ENCODE assay signal across 9 mouse cellular contexts in genomic region chr5:149428810-149429255, GRCm38 (mm10). TPM values are rescaled to one million over a fixed set of nuclear protein-coding genes. Genes with fewer than 3 reads are reported as not detected.
DNase-seq lines count a peak whose midpoint lies in the region; ATAC-seq lines count a peak whose summit lies in the region.
"Had no signal": no experiment of that assay in that cellular context is flagged by ENCODE, and none has a peak within 500 bp of the region (broad histone marks: within the 10 kb centered on the region; RNA-seq: fewer than 3 reads in every experiment).

No protein-coding gene starts in this region.

- H3K27ac ChIP-seq in embryonic facial prominence, embryonic 12.5 days = peak overlapping the region; percentile 87
- peak overlapping the region; percentile 61 for H3K27ac ChIP-seq in heart, embryonic 15.5 days
- H3K27ac ChIP-seq in kidney, embryonic 14.5 days (ENCODE audit: low read depth, low read length) = no peak overlapping the region

- no peak overlapping the region for H3K9ac ChIP-seq in embryonic facial prominence, embryonic 12.5 days
- H3K9ac ChIP-seq in heart, embryonic 15.5 days = no peak overlapping the region
- no peak overlapping the region for H3K9ac ChIP-seq in kidney, embryonic 14.5 days (ENCODE audit: low read depth, low read length)

- no peak overlapping the region for H3K4me3 ChIP-seq in embryonic facial prominence, embryonic 12.5 days
- no peak overlapping the region for H3K4me3 ChIP-seq in heart, embryonic 15.5 days
- H3K4me3 ChIP-seq in kidney, embryonic 14.5 days (ENCODE audit: low read length) = no peak overlapping the region

- ATAC-seq in embryonic facial prominence, embryonic 12.5 days (ENCODE audit: insufficient number of reproducible peaks, insufficient read depth, low FRiP score, low TSS enrichment) = 0 out of 2 replicates have a peak, but pooled peaks have one; percentile 44
- peak; percentile 65; the same call in 1 of the 2 replicates for ATAC-seq in heart, embryonic 15.5 days (replicated peaks; ENCODE audit: insufficient number of reproducible peaks, insufficient read depth, low FRiP score, low read depth)
- peak; percentile 60; the same call in 1 of the 2 replicates for ATAC-seq in kidney, embryonic 14.5 days (ENCODE audit: low FRiP score, low TSS enrichment)
- ATAC-seq: Patski had no signal

- H3K9me3 ChIP-seq in embryonic facial prominence, embryonic 12.5 days = no peaks in the 10 kb centered on the region
- H3K9me3 ChIP-seq in heart, embryonic 15.5 days (replicated peaks) = no peaks in the 10 kb centered on the region
- no peaks in the 10 kb centered on the region for H3K9me3 ChIP-seq in kidney, embryonic 14.5 days (ENCODE audit: control insufficient read depth, low read length)

- peak; percentile 47 for DNase-seq in right cerebral cortex, postnatal 4 days
- no peak for DNase-seq in right cerebral cortex, postnatal 25 days
- DNase-seq in lung, postnatal 14 days = peak; percentile 81
- DNase-seq in retina, postnatal 7 days (ENCODE audit: low read depth, low spot score) = peak; percentile 33
- no peak for DNase-seq in Muller cell, postnatal 12 days (ENCODE audit: inconsistent ontology term)

- H3K4me1 ChIP-seq in embryonic facial prominence, embryonic 12.5 days = peaks cover 15% of the 10 kb centered on the region
- H3K4me1 ChIP-seq in heart, embryonic 15.5 days (replicated peaks) = peaks cover 12% of the 10 kb centered on the region
- H3K4me1 ChIP-seq in kidney, embryonic 14.5 days (ENCODE audit: control insufficient read depth, insufficient read depth, low read length) = peaks cover 10% of the 10 kb centered on the region

- 41% methylated on average over 2 of the region's 2 CpGs for WGBS in embryonic facial prominence, embryonic 12.5 days
- WGBS in heart, embryonic 15.5 days = 30% methylated on average over 2 of the region's 2 CpGs
- 52% methylated on average over 2 of the region's 2 CpGs for WGBS in kidney, embryonic 14.5 days

- no peaks in the 10 kb centered on the region for H3K36me3 ChIP-seq in embryonic facial prominence, embryonic 12.5 days
- no peaks in the 10 kb centered on the region for H3K36me3 ChIP-seq in heart, embryonic 15.5 days
- no peaks in the 10 kb centered on the region for H3K36me3 ChIP-seq in kidney, embryonic 14.5 days (ENCODE audit: control insufficient read depth, insufficient read depth, low read length)

- no peak overlapping the region for H3K4me2 ChIP-seq in embryonic facial prominence, embryonic 12.5 days (replicated peaks)
- H3K4me2 ChIP-seq in heart, embryonic 15.5 days = 0 out of 2 replicates have a peak overlapping the region, but pooled peaks have one; percentile 38
- no peak overlapping the region for H3K4me2 ChIP-seq in kidney, embryonic 14.5 days (replicated peaks; ENCODE audit: low read depth, low read length)

- H3K27me3 ChIP-seq in embryonic facial prominence, embryonic 12.5 days = no peaks in the 10 kb centered on the region
- H3K27me3 ChIP-seq in heart, embryonic 15.5 days = no peaks in the 10 kb centered on the region
- H3K27me3 ChIP-seq in kidney, embryonic 14.5 days (ENCODE audit: control insufficient read depth, insufficient read depth, low read length) = no peaks in the 10 kb centered on the region
- H3K27me3 ChIP-seq: Patski had no signal

RNA-seq across cellular contexts. Expression of gene Tex26, which starts 10.6 kb away (rescaled TPM):
- polyA plus RNA-seq in embryonic facial prominence, embryonic 12.5 days (2016; fragmentation: Nextera tagmentation; extraction: Ambion mirVana) = 0.63 and 0.70 TPM in 2 replicates
- polyA plus RNA-seq in heart, embryonic 15.5 days (2015; fragmentation: Nextera tagmentation; extraction: Ambion mirVana) = 0.31 and 0.89 TPM in 2 replicates
- 0.19 and 0.26 TPM in 2 replicates for polyA plus RNA-seq in kidney, embryonic 14.5 days (2014; fragmentation: Nextera tagmentation; extraction: Ambion mirVana)

RNA-seq across cellular contexts. Expression of gene Medag, which starts 17.3 kb away (rescaled TPM):
- 0.89 and 1.3 TPM in 2 replicates for polyA plus RNA-seq in embryonic facial prominence, embryonic 12.5 days (2016; fragmentation: Nextera tagmentation; extraction: Ambion mirVana)
- 1.9 and 2.0 TPM in 2 replicates for polyA plus RNA-seq in heart, embryonic 15.5 days (2015; fragmentation: Nextera tagmentation; extraction: Ambion mirVana)
- 0.18 TPM in 1 of 2 replicates, not detected in the other for polyA plus RNA-seq in kidney, embryonic 14.5 days (2014; fragmentation: Nextera tagmentation; extraction: Ambion mirVana)

Comparison
In these comparisons a context has a peak if more than half of its experiments do, and no peak if none do; other contexts are left out.
1. DNase-seq: peak in right cerebral cortex, postnatal 4 days (single experiment), lung, postnatal 14 days (single experiment) and retina, postnatal 7 days (single experiment); none in right cerebral cortex, postnatal 25 days (single experiment) and Muller cell, postnatal 12 days (single experiment).
2. Peak in every context shown above with its lines, with median percentiles within 50 percentile points of each other: ATAC-seq.